Mouse (Mus musculus): ENCODE results near the gene Yipf2. TPM values are rescaled to one million over a fixed set of nuclear protein-coding genes. Genes with fewer than 3 reads are reported as not detected.
A peak's percentile ranks its signal among the peaks of the same experiment; 100 is the strongest.
"Not testable (repeated sequence)": the region's sequence is repeated elsewhere in the genome, so short reads cannot be mapped to it uniquely, and the experiment has no call there.

Gene Yipf2
- polyA plus RNA-seq, 1 experiment from 2014 or later, result 6.9 TPM

DNA sequence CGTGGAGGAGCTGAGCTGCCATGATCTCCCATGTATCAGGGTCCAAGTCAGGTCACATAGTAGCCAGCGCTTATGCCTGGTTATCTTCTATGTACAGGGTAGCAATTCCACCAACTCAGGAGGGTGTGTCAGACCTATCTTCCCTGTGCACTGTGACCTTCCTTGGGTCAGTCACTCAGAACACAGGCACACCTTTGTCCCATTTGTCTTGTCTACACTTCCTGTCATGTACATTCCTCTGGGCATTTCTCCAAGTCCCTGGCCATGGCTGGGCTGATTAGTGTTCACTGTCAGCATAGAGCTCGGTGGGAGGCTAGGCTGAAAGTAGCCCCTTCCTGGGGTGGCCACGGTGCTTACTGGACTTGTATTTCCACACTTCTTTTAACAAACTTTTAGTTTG lies 34.3 kb downstream of the Yipf2 start:
- Histone ChIP-seq H3K4me3 (ENCODE audit: inconsistent target) (no peak overlapping the region), H3K36me3 (ENCODE audit: inconsistent target) (no peaks in the 10 kb centered on the region), H3K27ac (no peak overlapping the region), H3K79me2 (ENCODE audit: inconsistent target) (peaks cover 28% of the 10 kb centered on the region; the same call in 1 of the 2 replicates)
- 89% methylated on average over 4 of the region's 4 CpGs for WGBS (ENCODE audit: missing documents)

DNA sequence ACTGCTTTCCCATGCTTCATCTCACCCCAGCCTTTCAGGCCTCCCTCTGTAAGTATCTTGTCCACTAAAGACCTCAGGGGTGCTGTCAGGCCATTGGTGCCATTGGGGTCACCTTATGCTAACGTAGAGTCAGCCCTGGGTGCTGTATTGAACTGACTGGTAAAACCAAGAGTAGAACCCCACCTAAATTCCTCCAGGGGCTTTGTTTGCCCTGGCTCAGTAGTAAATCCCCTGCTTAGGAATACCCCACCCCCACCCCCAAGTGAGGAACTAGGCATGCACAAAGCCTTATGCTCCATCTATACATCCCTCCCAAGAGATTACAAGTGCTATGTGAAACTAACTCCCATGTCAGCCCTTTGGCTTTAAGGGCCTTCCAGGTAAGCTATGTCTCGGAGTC lies 35.1 kb downstream of the Yipf2 start:
- H3K79me2 ChIP-seq (ENCODE audit: inconsistent target), result peaks cover 29% of the 10 kb centered on the region; the same call in 1 of the 2 replicates
- H3K27ac ChIP-seq, result no peak overlapping the region
- 100% methylated on average over 2 of the region's 2 CpGs for WGBS (ENCODE audit: missing documents)
- no peak overlapping the region for H3K4me3 ChIP-seq (ENCODE audit: inconsistent target)
- H3K36me3 ChIP-seq (ENCODE audit: inconsistent target), result no peaks in the 10 kb centered on the region

DNA sequence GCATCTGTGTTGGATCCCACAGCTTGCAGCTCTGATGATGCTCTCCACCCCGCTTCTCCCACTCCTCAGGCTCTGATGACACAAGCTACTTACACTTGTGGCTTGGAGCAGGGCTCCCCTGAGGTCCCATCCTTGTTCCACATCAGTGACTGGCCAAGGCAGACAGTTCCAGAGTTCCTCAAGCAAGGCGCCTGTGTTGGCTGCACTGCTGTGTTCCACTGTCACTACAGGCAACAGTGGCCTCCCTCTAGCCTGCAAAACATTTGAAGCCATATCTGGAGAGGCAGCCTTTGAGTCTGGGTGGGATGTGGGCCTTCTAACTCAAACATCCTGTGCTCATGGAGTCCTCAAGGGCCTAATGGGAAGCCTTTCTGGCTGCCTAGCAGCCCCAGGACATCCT lies 35.6 kb downstream of the Yipf2 start:
- 100% methylated on average over 2 of the region's 2 CpGs for WGBS (ENCODE audit: missing documents)
- H3K79me2 ChIP-seq (ENCODE audit: inconsistent target), result peaks cover 34% of the 10 kb centered on the region; the same call in 1 of the 2 replicates

DNA sequence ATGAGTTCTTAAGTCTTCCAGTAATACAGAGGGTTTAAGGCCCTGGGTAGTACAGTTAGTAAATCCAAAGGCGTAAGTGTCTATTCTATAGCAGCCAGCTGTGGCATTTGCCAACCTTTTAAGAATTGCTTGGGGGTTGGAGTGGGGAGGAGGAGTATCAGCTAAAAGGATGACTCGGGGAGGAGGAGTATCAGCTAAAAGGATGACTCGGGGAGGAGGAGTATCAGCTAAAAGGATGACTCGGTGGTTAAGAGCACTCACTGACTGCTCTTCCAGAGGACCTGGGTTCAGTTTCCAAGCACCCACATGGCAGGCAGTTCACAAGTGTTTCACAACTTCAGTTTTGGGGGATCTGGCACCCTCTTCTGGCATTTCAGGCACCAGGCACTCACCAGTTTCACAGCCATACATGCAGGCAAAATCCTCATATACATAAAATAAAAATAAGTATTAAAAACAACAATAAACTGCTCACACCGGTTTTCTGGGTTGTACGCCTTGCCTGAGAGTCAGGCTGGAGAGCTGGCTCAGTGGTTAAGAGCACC lies 37.4 kb downstream of the Yipf2 start:
- WGBS (ENCODE audit: missing documents), result 88% methylated on average over 6 of the region's 6 CpGs
- Histone ChIP-seq H3K79me2 (ENCODE audit: inconsistent target) (peaks cover 49% of the 10 kb centered on the region; the same call in 1 of the 2 replicates), H3K36me3 (ENCODE audit: inconsistent target) (no peaks in the 10 kb centered on the region), H3K27ac (no peak overlapping the region), H3K4me3 (ENCODE audit: inconsistent target) (no peak overlapping the region)

More for the DNA sequence above, 35.6 kb downstream of the Yipf2 start:
- no peak overlapping the region for H3K27ac ChIP-seq
- H3K36me3 ChIP-seq (ENCODE audit: inconsistent target), result no peaks in the 10 kb centered on the region
- H3K4me3 ChIP-seq (ENCODE audit: inconsistent target), result no peak overlapping the region

DNA sequence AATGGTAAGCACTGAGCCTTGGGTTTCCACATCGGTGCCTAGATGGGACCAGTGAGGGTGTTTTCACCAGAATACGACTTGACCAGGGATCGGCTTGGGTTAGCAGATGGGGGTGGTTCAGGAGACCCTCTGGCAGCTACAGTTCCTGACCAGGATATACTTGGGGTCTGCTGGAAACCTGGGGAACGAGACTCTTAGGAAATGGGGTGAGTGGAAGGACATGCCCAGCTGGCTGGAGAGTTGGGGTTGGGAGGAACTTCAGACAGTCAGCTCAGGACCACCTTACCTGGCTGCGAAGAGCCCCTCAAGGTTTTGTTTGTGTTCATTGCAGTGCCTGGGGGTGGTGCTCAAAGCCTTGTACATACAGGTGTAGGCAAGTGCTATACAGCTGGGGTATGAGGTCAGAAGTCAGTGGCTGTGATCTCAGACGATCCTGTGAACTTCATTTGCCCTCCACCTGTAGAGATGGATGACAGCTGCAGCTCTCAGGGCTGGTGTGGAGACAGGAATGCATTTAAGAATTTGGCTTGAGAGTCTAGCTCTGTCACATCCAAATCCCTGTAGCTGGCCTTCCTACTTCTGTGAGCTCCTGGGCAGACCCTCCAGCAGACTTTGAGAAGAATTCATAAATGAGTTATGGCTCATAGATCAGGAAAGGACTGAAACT lies 38.9 kb downstream of the Yipf2 start:
- WGBS (ENCODE audit: missing documents), result 95% methylated on average over 6 of the region's 6 CpGs
- Histone ChIP-seq H3K27ac (no peak overlapping the region), H3K36me3 (ENCODE audit: inconsistent target) (no peaks in the 10 kb centered on the region), H3K79me2 (ENCODE audit: inconsistent target) (peaks cover 61% of the 10 kb centered on the region; the same call in 1 of the 2 replicates), H3K4me3 (ENCODE audit: inconsistent target) (no peak overlapping the region)

DNA sequence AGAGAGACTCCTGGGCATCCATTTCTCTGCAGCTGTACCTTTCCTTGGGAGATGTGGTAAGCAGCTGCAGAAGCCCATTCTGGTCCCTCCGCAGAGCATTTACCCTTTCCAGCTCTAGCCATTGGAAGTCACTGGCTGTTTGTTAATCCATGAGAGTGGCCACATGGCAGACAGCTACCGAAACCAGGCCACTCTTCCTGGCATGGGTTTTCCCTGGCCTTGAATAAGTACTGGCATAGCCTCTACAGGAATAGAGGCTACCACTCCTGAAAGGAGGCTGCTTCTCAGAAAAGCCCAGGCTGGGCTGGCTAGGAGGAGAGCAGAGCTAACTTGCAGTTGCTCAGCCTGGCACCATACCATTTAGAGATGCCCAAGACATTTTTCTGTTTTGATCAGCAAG lies 41.6 kb downstream of the Yipf2 start:
- Histone ChIP-seq H3K4me3 (ENCODE audit: inconsistent target) (no peak overlapping the region), H3K36me3 (ENCODE audit: inconsistent target) (no peaks in the 10 kb centered on the region), H3K27ac (no peak overlapping the region), H3K79me2 (ENCODE audit: inconsistent target) (peaks cover 58% of the 10 kb centered on the region)
- 94% methylated on average over 2 of the region's 2 CpGs for WGBS (ENCODE audit: missing documents)

DNA sequence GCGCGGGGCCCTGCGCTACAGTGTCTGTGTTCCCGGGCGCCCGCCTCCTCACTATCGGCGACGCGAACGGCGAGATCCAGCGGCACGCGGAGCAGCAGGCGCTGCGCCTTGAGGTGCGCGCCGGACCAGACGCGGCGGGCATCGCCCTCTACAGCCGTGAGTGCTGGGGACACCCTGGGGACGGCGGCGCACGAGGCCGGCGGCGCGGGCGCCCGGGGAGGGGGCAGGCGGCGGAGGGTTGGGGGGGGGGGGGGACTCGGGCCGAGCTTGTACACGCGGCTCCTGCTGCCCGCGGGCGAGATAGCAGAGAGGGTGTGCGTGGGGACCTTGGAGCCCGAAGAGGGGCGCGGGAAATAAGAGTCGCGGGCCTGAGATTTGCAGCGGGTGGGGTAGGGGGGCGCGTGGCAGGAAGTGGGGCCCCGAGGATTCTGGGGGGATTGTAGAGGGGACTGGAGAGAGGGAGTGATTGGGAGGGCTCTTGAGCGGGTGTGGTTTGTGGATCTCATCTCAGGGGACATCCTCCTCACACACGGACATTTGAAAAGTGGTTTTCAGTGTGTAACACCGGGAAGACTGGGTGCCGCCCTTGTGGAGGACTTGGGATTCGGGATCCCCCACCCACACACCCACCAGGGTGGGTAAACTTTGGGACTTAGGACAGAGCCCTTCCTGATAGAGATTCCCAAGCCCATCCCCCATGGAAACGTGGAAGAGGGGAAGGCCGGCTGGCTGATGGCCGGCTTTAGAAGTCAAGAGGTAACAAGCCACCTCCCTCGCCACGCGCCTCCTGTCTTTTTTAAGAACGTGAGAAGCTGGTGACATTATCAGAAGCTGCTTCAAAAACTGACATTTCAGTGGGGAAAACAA lies 45.3 kb downstream of the Yipf2 start:
- H3K79me2 ChIP-seq (ENCODE audit: inconsistent target), result peaks cover 44% of the 10 kb centered on the region
- H3K4me3 ChIP-seq (ENCODE audit: inconsistent target), result peak overlapping the region; percentile 75
- H3K27ac ChIP-seq, result peak overlapping the region; percentile 40
- H3K36me3 ChIP-seq (ENCODE audit: inconsistent target), result no peaks in the 10 kb centered on the region
- WGBS (ENCODE audit: missing documents), result 2% methylated on average over 46 of the region's 66 CpGs

DNA sequence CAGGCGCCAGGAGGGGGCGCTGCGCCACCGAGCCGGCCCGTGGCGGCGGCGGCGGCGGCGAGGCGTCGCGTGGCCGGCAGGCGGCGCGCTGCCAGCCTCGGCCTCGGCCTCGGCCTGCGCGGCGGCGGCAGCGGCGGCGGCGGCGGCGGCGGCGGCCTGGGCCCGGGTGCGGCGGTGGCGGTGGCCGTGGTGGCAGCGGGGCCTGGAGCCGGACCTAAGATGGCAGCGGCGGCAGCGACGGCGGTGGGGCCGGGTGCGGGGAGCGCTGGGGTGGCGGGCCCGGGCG lies 45.9 kb downstream of the Yipf2 start, which contains the start of gene Carm1:
Carm1 (plus strand) TSS at position 106 of the 286 bp plus-strand sequence.
- 0 out of 2 replicates have a peak, but pooled peaks cover 1% of the 10 kb centered on the region for H3K36me3 ChIP-seq (ENCODE audit: inconsistent target)
- WGBS (ENCODE audit: missing documents), result 0% methylated on average over 34 of the region's 52 CpGs
- peak within 1 kb of the TSS; percentile 40 for H3K27ac ChIP-seq
- H3K79me2 ChIP-seq (ENCODE audit: inconsistent target), result peaks cover 40% of the 10 kb centered on the region
- H3K4me3 ChIP-seq (ENCODE audit: inconsistent target), result peak within 1 kb of the TSS; percentile 75

DNA sequence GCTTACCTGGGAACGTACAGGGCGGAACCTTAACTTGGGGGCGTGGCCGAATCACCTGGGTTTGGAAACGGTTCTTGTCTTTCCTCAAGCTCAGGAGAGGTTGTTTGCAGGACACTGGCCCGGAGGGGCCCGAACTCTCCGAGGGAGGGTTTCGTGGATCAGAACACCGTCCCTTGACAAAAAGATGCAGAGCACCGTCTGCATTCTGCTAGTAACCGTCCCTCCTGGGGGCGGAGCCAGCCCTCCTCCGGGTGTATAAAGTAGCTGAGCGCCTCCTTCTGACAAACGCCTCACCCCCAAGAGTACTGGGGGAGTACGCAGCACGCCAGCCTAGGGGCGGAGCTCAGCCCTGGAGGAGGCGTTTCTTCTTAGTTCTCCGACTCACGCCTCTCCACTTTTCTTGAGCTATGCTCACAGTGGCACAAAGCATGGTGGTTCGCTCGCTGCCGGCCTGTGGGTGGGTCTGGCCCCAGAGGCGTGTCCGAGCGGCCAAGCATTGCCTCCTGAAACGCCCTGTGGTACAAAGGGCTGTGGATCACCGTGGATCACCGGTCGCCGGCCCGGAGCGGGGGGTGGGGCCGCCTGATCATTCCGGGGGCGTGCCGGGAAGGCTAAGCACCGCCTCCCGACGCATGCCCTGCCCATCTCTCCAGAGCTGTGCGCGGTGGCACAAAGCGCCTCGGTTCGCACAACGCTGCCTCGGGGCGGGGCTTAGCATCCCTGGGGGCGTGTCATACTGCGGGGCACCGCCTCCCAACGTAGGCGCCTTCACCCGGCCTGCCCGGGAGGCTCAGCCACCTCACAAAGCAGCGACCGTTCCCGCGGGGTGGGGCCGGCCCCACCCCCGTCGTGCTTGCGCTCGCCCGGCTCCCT lies 46.5 kb downstream of the Yipf2 start:
- under 1% methylated on average over 67 of the region's 67 CpGs for WGBS (ENCODE audit: missing documents)
- H3K4me3 ChIP-seq (ENCODE audit: inconsistent target), result peak overlapping the region; percentile 41
- peaks cover 35% of the 10 kb centered on the region for H3K79me2 ChIP-seq (ENCODE audit: inconsistent target)
- peak overlapping the region; percentile 38; the same call in 1 of the 2 replicates for H3K27ac ChIP-seq
- peaks cover 7% of the 10 kb centered on the region; the same call in 1 of the 2 replicates for H3K36me3 ChIP-seq (ENCODE audit: inconsistent target)

DNA sequence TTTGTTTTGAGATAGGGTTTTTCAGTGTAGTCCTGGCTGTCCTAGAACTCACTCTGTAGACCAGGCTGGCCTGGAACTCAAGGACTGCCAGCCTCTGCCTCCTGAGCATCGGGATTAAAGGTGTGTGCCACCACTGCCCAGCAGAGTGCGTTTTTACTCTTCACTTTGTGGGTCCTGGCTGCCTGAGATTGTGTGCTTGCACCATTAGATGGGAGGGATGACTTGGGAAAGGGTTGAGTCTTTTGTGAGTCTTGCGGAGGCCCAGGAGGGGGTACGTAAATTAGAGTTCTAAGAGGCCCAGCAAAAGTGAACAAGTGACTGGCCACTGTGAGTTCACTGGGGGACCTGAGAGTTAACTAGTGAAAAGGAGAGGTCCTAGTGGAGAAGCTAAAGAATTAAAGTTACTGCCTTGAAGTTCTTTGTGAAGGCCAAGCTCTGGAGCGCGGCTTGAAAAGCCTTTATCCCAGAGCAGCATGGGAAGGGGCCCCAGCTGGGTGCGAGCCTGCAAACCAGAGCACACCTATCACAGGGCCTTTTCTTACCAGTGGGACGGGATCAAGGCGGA lies 47.2 kb downstream of the Yipf2 start:
- Histone ChIP-seq H3K27ac (peak overlapping the region; percentile 38; the same call in 1 of the 2 replicates), H3K36me3 (ENCODE audit: inconsistent target) (peaks cover 14% of the 10 kb centered on the region; the same call in 1 of the 2 replicates), H3K4me3 (ENCODE audit: inconsistent target) (peak overlapping the region; percentile 41), H3K79me2 (ENCODE audit: inconsistent target) (peaks cover 28% of the 10 kb centered on the region)
- 43% methylated on average over 9 of the region's 9 CpGs for WGBS (ENCODE audit: missing documents)

DNA sequence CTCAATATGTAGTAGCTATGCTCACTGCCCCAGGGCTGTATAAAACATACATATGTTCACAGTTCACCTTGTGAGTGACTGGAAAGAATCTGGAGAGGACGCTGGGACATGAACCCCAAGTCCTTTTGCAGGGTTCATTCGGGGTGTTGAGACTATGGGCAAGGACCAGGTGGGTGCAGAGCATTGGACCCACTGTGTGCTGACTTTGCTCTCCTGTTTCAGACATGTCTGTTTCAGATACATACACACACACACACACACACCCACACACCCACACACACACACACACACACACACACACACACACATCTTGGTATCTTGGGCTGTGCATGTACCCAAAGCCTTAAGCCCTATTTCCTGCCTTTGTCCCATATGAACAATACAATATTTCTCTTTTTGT lies 50.6 kb downstream of the Yipf2 start:
- peaks cover 34% of the 10 kb centered on the region; the same call in 1 of the 2 replicates for H3K36me3 ChIP-seq (ENCODE audit: inconsistent target)
- not testable (repeated sequence) for H3K4me3 ChIP-seq (ENCODE audit: inconsistent target); H3K27ac ChIP-seq; H3K79me2 ChIP-seq (ENCODE audit: inconsistent target)
- 100% methylated on average over 2 of the region's 2 CpGs for WGBS (ENCODE audit: missing documents)

DNA sequence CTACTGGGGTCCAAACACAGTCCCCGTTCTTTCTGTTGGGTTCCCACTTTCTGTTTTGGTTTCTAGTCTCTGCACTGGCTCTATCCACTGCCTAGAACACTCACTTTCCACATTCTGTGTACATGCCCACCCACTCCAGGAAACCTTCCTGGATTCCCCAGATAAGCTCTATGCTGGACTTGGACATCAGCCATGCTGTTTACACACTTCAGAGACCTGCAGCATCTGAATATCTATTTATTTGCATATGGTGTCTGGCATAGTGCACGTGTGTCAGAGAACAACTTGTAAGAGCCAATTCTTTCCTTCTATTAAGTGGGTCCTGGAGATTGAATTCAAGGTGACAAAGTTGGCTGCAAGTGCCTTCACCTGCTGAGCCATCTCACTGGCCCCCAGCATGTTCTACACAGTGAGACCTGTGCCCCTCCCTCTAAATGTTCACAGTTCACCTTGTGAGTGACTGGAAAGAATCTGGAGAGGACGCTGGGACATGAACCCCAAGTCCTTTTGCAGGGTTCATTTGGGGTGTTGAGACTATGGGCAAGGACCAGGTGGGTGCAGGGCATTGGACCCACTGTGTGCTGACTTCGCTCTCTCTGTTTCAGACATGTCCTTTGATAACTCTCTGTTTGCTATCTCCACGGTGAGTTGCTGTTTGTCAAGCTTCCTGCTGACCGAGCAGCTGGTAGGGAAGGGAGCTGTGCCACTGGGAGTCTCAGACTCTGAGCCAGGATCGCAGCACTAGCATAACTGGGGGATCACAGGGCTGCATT lies 52.5 kb downstream of the Yipf2 start:
- peaks cover 46% of the 10 kb centered on the region; the same call in 1 of the 2 replicates for H3K36me3 ChIP-seq (ENCODE audit: inconsistent target)
- WGBS (ENCODE audit: missing documents), result 74% methylated on average over 7 of the region's 7 CpGs
- no peak overlapping the region for H3K27ac ChIP-seq
- H3K4me3 ChIP-seq (ENCODE audit: inconsistent target), result no peak overlapping the region
- no peaks in the 10 kb centered on the region for H3K79me2 ChIP-seq (ENCODE audit: inconsistent target)
